Mouse (Mus musculus) ES-Bruce4 (cell line): ENCODE measurements around the gene Fam169b.

Experiments used
- CTCF ChIP-seq: IDR thresholded peaks from one replicate; pipeline ENCODE4 v1.8.1; 2011; ENCODE audit warnings: low read depth, low read length
- POLR2A ChIP-seq: IDR thresholded peaks from one replicate; pipeline ENCODE4 v1.8.1; 2011; ENCODE audit warnings: low read length; ENCODE audit not compliant: insufficient read depth

DNA sequence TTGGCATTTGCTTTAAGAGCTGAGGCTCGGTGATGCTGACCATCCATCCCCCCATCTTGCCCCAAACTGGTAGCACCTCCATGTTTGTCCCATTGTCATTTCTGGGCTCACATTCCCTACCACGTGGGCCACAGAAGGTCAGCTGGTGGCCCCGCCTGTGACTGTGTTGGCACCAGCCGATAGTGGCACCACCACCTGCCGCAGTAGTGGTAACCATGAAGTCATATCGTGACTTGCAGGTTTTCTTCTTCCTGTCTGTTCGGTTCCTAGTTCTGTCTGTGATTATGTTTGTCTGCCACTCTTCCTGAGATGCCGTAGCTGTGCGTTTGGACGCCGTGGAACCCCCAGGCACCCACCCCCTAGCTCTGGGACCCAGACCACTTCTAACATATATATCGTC lies 95.3 kb downstream of the Fam169b start:
- TF ChIP-seq CTCF (no peak), POLR2A (no peak)
